Mouse (Mus musculus) cortical plate, adult 2 months (tissue): ENCODE measurements at regions not wholly inside any gene's neighbourhood (a gene's known extent, or its start where the extent isn't known, plus 50 kb on each side); places are given as distances from the start of the nearest gene placed in this dataset.

ENCODE experiments used
- CTCF ChIP-seq: fragments of 200-500 bp; IDR thresholded peaks from 2 replicates; pipeline ENCODE4 v1.5.1; 2011; ENCODE audit warnings: mild to moderate bottlenecking, control low read depth, low read length; ENCODE audit not compliant: insufficient read depth; ENCODE audit errors: extremely low read depth
- POLR2A ChIP-seq: fragments of 200-500 bp; IDR thresholded peaks from 2 replicates; pipeline ENCODE4 v1.6.1; 2011; ENCODE audit warnings: mild to moderate bottlenecking, low read length, control low read depth; ENCODE audit not compliant: insufficient read depth; ENCODE audit errors: extremely low read depth

DNA sequence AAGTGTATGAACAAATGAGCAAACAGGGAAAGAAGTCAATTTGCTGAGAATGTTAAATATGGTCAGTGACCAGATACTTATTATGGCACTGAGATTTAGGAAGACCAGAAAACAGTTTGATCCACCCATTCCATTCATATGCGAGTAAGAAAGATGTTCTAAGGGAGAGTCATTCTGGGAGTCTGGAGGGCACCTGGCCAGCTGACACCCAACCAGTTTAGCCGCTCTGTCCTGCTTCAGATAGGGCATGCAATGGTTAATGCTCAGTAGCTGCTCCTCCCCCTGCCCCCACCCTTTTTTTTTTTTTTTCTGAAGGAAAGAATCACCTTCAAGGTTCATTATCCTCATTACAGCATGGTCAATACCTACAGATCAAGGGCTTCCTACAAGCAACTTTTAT is 386.9 kb downstream of the Ipmk start:
- TF ChIP-seq CTCF, result no peak
- no peak for TF ChIP-seq POLR2A
